Mouse (Mus musculus) frontal cortex, adult 2 months (tissue): ENCODE measurements around the gene Apex1. TPM values are rescaled to one million over a fixed set of nuclear protein-coding genes. Genes with fewer than 3 reads are reported as not detected.
"Not testable (repeated sequence)": the region's sequence is repeated elsewhere in the genome, so short reads cannot be mapped to it uniquely, and the experiment has no call there.

Experiments used
- DNase-seq, 2 experiments: peaks; one replicate each; pipeline ENCODE4 v3.0.0; 2022; ENCODE audit warnings: low spot score in 1 of 2; ENCODE audit errors: extremely low spot score in 1 of 2
- polyA plus RNA-seq: library from polyadenylated mRNA; depleted of rRNA; stranded (reverse); fragments of >200 nt; gene quantifications from 2 replicates; pipeline ENCODE4 v1.2.3, GENCODE M21; 2012; rRNA removed

The Apex1 gene
- polyA plus RNA-seq, 1 experiment: 60.5 TPM

GRCm38 (mm10) chr14:50968216-50968980 is 43.6 kb downstream of the Apex1 start:
- no peak for DNase-seq

- no peak for DNase-seq
Measured at GRCm38 (mm10) chr14:50969041-50969440, 44.3 kb downstream of the Apex1 start.

DNA sequence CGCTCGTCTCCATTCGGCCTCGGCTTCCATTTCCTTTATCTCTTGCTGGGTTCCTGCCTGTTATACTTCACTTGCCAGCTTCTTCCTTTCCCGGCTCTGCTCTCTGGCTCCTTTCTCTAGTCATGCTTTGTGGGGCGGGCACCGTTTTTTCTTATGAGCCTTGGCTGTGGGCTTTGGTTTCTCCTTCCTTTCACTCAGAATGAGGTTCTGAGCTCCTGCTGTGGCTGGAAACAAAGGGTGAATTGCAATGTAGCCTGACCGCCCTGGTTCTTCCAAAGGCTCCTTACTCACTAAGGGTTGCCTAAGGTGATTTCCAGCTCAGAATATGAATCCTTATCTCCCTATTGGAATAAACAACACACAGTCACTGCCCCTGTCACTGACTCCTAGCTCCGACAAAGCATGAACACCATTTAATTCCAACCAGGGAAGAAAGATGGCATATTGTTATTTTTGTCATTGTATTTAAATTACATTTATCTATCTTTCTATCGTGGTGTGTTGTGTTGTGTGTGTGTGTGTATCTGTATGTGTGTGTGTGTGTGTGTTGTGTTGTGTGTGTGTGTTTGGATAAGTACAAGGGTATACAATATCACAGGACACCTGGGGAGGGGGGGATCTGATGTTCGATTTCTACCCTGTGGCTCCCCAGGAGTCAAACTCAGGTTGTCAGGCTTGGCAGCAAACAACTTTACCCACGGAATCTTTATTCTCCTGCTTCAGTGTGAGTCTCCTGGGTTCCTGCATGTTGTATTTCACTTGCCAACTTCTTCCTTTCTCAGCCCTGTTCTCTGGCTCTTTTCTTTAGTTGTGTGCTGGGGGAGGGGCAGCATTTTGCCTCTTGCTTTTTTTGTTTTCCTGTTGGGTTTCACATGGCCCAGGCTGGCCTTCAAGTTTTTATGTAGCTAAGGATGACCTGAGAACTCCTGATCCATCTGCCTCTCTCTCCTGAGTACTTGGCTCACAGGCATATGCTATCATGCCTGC is 45.1 kb downstream of the Apex1 start:
- DNase-seq: peak; percentile 30 to 60

GRCm38 (mm10) chr14:50970822-50971221 is 46.1 kb downstream of the Apex1 start:
- DNase-seq: no peak

GRCm38 (mm10) chr14:50973054-50973453 is 48.3 kb downstream of the Apex1 start:
- not testable (repeated sequence) for DNase-seq

- DNase-seq: no peak
Measured at GRCm38 (mm10) chr14:50973700-50974099, 48.9 kb downstream of the Apex1 start.

DNA sequence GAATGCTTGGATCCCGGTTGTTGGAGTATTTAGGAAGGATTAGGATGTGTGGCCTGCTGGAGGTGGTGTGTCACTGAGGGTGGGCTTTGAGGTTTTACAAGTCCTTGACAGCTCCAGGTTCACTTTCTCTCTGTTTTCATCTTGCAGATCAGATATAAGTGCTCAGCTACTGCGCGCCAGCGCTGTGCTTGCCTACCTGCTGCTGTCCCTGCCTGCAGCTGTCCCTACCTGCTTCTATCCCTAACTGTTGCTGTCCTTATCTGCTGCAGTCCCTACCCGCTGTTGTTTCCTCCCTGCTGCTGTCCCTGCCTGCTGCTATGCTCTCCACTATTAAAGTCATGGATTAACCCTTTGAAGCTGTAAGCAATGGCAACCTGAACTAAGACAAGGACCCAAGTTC is 50.2 kb downstream of the Apex1 start:
- DNase-seq: no peak

DNA sequence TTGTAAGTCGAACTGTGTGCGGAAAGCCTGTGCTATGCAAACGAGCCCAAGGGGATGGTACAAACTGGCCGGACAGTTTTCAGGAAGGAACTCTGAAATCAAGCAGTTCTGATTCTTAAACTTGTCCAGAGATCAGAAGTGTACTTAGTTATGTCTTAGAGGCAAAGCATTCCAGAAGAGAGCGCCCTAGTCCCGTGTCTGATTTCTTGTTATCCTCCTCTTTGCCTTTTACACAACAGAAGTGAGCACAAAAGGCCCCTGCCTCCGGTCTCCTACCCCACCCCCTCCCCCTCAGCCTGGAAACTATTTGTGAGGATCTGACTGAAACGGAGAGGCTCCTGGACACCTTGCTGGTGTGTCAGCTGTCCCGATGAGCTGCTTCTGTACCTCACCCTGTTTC is 51.9 kb downstream of the Apex1 start:
- DNase-seq: peak in 1 of 2 experiments; percentile 26

Other genes with a start within 250 kb of the Apex1 start
- not detected in 2 replicates for gene Olfr747, start 231.8 kb upstream of the Apex1 start, polyA plus RNA-seq
- gene Olfr748, start 217.6 kb upstream of the Apex1 start, polyA plus RNA-seq: not detected in 2 replicates
- 0.13 and 0.14 TPM in 2 replicates for gene Olfr749, start 179.9 kb upstream of the Apex1 start, polyA plus RNA-seq
- gene Ttc5, start 139.4 kb upstream of the Apex1 start, polyA plus RNA-seq: 61.4 and 70.5 TPM in 2 replicates
- gene Ccnb1ip1, start 117.2 kb upstream of the Apex1 start, polyA plus RNA-seq: 0.06 and 0.08 TPM in 2 replicates
- gene Parp2, start 117.1 kb upstream of the Apex1 start, polyA plus RNA-seq: 58.4 and 58.7 TPM in 2 replicates
- 3.5 and 5.2 TPM in 2 replicates for gene Tep1, start 54.4 kb upstream of the Apex1 start, polyA plus RNA-seq
- 3.1 and 3.3 TPM in 2 replicates for gene Klhl33, start 27.5 kb upstream of the Apex1 start, polyA plus RNA-seq
- 66.7 and 70.0 TPM in 2 replicates for gene Osgep, start 75 bp upstream of the Apex1 start, polyA plus RNA-seq
- 156 and 184 TPM in 2 replicates for gene Pip4p1, start 5.9 kb downstream of the Apex1 start, polyA plus RNA-seq
- gene Pnp, start 6.1 kb downstream of the Apex1 start, polyA plus RNA-seq: 27.2 and 30.1 TPM in 2 replicates
- 25.7 and 37.9 TPM in 2 replicates for gene Gm49342, start 19.5 kb downstream of the Apex1 start, polyA plus RNA-seq
- gene Pnp2, start 31.0 kb downstream of the Apex1 start, polyA plus RNA-seq: 1.3 and 1.7 TPM in 2 replicates
- gene Rnase10, start 82.8 kb downstream of the Apex1 start, polyA plus RNA-seq: 0.16 TPM in 1 of 2 replicates, not detected in the other
- not detected in 2 replicates for gene Rnase9, start 116.9 kb downstream of the Apex1 start, polyA plus RNA-seq
- not detected in 2 replicates for gene Rnase11, start 125.2 kb downstream of the Apex1 start, polyA plus RNA-seq
- gene Rnase12, start 132.7 kb downstream of the Apex1 start, polyA plus RNA-seq: 0.20 TPM in 1 of 2 replicates, not detected in the other
- gene Olfr750, start 149.5 kb downstream of the Apex1 start, polyA plus RNA-seq: not detected in 2 replicates
- 20.3 and 27.1 TPM in 2 replicates for gene Rnase4, start 166.1 kb downstream of the Apex1 start, polyA plus RNA-seq
- 4.2 and 6.9 TPM in 2 replicates for gene Ang, start 166.2 kb downstream of the Apex1 start, polyA plus RNA-seq
- gene Eddm3b, start 189.5 kb downstream of the Apex1 start, polyA plus RNA-seq: not detected in 2 replicates
- gene Rnase6, start 198.9 kb downstream of the Apex1 start, polyA plus RNA-seq: 0.38 and 0.56 TPM in 2 replicates
- 0.72 and 0.99 TPM in 2 replicates for gene Rnase1, start 221.8 kb downstream of the Apex1 start, polyA plus RNA-seq
- gene Rnase2b, start 237.3 kb downstream of the Apex1 start, polyA plus RNA-seq: not detected in 2 replicates